Mouse (Mus musculus): ENCODE results near the gene Fars2. TPM values are rescaled to one million over a fixed set of nuclear protein-coding genes. Genes with fewer than 3 reads are reported as not detected.

Gene Fars2
- polyA plus RNA-seq, 1 experiment from 2014 or later, result 32.5 TPM

DNA sequence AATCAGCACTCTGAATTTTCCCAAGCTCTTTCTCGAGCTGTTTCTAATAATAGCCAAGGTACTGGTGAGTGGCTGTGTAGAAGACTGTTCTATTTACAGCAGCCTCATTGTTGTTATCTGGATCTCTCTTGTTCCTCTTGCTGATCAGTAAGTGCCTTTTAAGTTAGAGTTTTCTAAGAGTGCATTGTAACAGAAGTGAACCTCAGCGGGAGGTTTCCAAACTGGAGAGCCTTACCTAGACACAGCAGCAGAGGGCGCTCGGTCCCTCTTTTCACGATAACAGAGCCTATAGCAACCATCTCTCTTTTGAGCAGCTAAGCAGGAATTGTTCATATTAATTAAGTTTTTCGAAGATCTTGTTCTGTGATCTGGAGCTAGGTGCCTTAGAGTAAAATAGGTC is 164.8 kb downstream of the Fars2 start:
- Histone ChIP-seq H3K4me3 (ENCODE audit: low read depth, low read length) (no peak overlapping the region), H3K9me3 (ENCODE audit: control insufficient read depth, low read length) (no peaks in the 10 kb centered on the region), H3K9ac (ENCODE audit: low read depth, low read length) (no peak overlapping the region), H3K36me3 (ENCODE audit: control insufficient read depth, insufficient read depth, low read length) (no peaks in the 10 kb centered on the region), H3K4me2 (ENCODE audit: low read depth, low read length) (no peak overlapping the region), H3K4me1 (ENCODE audit: control insufficient read depth, insufficient read depth, low read length) (peaks cover 9% of the 10 kb centered on the region; the same call in 1 of the 2 replicates), H3K27ac (replicated peaks; ENCODE audit: low read depth, low read length) (no peak overlapping the region), H3K27me3 (replicated peaks; ENCODE audit: control insufficient read depth, insufficient read depth, low read length) (no peaks in the 10 kb centered on the region)
- DNase-seq (ENCODE audit: low spot score), result peak; percentile 84
- ATAC-seq (ENCODE audit: low read depth), result no peak; the same call in 1 of the 2 replicates
- 3% methylated on average over 6 of the region's 6 CpGs for WGBS

DNA sequence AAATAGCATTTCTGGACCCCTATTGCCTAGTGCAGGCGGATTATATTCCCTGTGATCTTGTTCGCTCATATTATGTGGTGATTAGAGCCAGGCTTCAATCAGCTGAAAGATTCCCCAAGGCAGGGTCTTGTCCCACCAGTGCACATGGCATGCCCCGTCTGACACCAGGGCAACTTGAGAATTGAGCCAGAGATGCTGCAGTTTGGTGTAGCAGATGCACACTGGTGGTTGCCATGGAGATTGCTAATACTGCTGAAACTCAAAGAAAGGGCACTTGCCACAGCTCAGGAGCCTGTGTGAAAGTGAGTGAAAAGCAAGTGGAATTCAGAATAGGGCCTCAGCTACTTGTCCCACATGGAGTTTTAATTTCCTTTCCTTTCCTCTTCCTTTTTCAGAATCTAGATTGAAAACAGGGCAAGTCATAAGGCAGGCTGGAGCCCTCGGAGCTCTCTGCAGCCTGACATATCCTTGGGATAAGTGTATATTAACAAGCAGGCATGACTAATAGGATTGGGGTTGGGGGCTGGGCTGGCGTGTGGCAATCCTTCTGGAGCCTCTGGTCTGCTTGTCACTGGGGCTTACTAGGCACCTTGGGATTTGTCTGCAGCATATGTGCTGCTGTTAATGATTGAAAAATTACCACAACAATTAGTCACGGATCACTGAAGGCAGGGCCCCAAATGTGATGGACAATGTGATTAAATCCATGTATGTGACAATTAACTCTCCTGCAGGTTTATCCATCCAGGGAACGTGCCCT is 165.8 kb downstream of the Fars2 start:
- Histone ChIP-seq H3K36me3 (ENCODE audit: control insufficient read depth, insufficient read depth, low read length) (no peaks in the 10 kb centered on the region), H3K4me2 (ENCODE audit: low read depth, low read length) (no peak overlapping the region), H3K4me1 (ENCODE audit: control insufficient read depth, insufficient read depth, low read length) (peaks cover 9% of the 10 kb centered on the region; the same call in 1 of the 2 replicates), H3K27me3 (replicated peaks; ENCODE audit: control insufficient read depth, insufficient read depth, low read length) (no peaks in the 10 kb centered on the region), H3K9me3 (ENCODE audit: control insufficient read depth, low read length) (no peaks in the 10 kb centered on the region), H3K4me3 (ENCODE audit: low read depth, low read length) (no peak overlapping the region), H3K27ac (replicated peaks; ENCODE audit: low read depth, low read length) (no peak overlapping the region), H3K9ac (ENCODE audit: low read depth, low read length) (no peak overlapping the region)
- WGBS, result 21% methylated on average over 7 of the region's 7 CpGs
- peak; percentile 82 for DNase-seq (ENCODE audit: low spot score)
- ATAC-seq (ENCODE audit: low read depth), result peak; percentile 92

DNA sequence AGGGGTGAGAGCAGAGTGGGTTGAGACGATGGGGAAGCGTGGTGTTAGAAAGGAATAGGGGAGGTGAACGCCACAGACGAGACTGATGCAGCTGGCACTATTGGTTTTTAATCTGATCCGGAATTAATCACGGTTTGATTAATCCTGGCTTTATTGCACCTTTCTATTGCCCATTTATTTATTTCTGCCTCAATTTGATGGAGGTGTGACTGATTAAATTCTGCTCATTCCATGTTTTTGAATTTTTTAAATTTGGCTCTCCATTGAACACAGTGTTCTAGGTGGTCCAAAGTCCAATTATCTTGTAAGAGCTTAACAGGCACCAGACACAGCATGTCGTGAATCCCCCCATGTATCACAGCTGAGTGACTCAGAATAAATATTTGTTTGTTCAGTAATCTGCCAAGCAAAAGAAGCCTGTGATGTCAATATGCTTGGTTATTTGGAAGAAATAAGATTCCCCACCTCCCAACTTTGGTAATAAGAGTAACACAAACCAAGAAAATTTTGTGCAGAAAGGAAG is 166.4 kb downstream of the Fars2 start:
- no peak overlapping the region for H3K9ac ChIP-seq (ENCODE audit: low read depth, low read length)
- H3K27me3 ChIP-seq (replicated peaks; ENCODE audit: control insufficient read depth, insufficient read depth, low read length), result no peaks in the 10 kb centered on the region
- no peak overlapping the region for H3K4me3 ChIP-seq (ENCODE audit: low read depth, low read length)
- no peak overlapping the region for H3K4me2 ChIP-seq (ENCODE audit: low read depth, low read length)
- no peak for DNase-seq (ENCODE audit: low spot score)
- no peaks in the 10 kb centered on the region for H3K9me3 ChIP-seq (ENCODE audit: control insufficient read depth, low read length)
- WGBS, result 37% methylated on average over 7 of the region's 7 CpGs
- peaks cover 9% of the 10 kb centered on the region; the same call in 1 of the 2 replicates for H3K4me1 ChIP-seq (ENCODE audit: control insufficient read depth, insufficient read depth, low read length)
- no peak overlapping the region for H3K27ac ChIP-seq (replicated peaks; ENCODE audit: low read depth, low read length)
- ATAC-seq (ENCODE audit: low read depth), result peak; percentile 73
- H3K36me3 ChIP-seq (ENCODE audit: control insufficient read depth, insufficient read depth, low read length), result no peaks in the 10 kb centered on the region

DNA sequence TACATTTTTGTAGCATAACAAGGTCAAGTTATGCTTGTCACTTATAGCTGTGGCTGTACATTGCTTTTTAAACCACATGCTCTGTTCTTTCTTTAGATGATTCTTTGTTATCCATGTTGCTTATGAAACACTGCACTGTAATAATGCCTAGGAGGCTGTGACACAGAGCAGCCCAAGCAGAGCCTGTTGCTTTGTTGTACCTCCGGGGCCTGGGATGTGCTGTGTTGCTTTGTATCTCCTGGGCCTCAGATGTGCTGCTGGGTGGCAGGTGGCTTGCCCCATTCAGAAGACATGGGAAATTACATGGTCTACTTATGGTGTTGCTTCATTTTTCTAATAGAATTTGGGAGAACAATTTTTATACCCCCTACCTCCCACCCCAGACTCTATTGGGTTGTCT is 166.9 kb downstream of the Fars2 start:
- ATAC-seq (ENCODE audit: low read depth), result no peak
- H3K9ac ChIP-seq (ENCODE audit: low read depth, low read length), result no peak overlapping the region

DNA sequence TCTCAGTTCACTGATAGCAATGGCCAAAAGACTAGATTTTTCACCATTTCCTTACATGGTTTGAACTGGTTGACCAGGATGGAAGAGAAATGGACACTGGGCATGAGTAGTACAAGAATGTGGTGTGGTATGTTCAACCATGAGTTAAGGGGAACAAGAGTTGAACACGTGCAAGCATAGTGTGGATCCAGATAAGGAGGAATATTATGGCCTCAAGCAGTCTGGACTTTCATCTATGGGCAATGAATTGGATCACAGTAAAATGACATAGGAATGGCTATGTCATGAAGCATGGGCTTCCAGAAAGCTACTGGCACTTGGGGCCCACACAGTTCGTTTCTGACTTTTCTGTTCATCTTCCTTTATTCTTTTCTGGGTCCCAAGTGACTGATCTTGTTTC is 168.0 kb downstream of the Fars2 start:
- Histone ChIP-seq H3K9me3 (ENCODE audit: control insufficient read depth, low read length) (no peaks in the 10 kb centered on the region), H3K27me3 (replicated peaks; ENCODE audit: control insufficient read depth, insufficient read depth, low read length) (no peaks in the 10 kb centered on the region), H3K4me3 (ENCODE audit: low read depth, low read length) (no peak overlapping the region), H3K4me2 (ENCODE audit: low read depth, low read length) (no peak overlapping the region), H3K27ac (replicated peaks; ENCODE audit: low read depth, low read length) (no peak overlapping the region), H3K4me1 (ENCODE audit: control insufficient read depth, insufficient read depth, low read length) (peaks cover 9% of the 10 kb centered on the region; the same call in 1 of the 2 replicates), H3K36me3 (ENCODE audit: control insufficient read depth, insufficient read depth, low read length) (no peaks in the 10 kb centered on the region), H3K9ac (ENCODE audit: low read depth, low read length) (no peak overlapping the region)
- no peak for ATAC-seq (ENCODE audit: low read depth)
- DNase-seq (ENCODE audit: low spot score), result no peak
- 85% methylated on average over 2 of the region's 2 CpGs for WGBS

More for the DNA sequence above, 166.9 kb downstream of the Fars2 start:
- Histone ChIP-seq H3K4me1 (ENCODE audit: control insufficient read depth, insufficient read depth, low read length) (peaks cover 9% of the 10 kb centered on the region; the same call in 1 of the 2 replicates), H3K9me3 (ENCODE audit: control insufficient read depth, low read length) (no peaks in the 10 kb centered on the region), H3K36me3 (ENCODE audit: control insufficient read depth, insufficient read depth, low read length) (no peaks in the 10 kb centered on the region), H3K4me3 (ENCODE audit: low read depth, low read length) (no peak overlapping the region), H3K27ac (replicated peaks; ENCODE audit: low read depth, low read length) (no peak overlapping the region), H3K4me2 (ENCODE audit: low read depth, low read length) (no peak overlapping the region), H3K27me3 (replicated peaks; ENCODE audit: control insufficient read depth, insufficient read depth, low read length) (no peaks in the 10 kb centered on the region)
- no peak for DNase-seq (ENCODE audit: low spot score)
- WGBS, result 62% methylated on average over 1 of the region's 1 CpGs

DNA sequence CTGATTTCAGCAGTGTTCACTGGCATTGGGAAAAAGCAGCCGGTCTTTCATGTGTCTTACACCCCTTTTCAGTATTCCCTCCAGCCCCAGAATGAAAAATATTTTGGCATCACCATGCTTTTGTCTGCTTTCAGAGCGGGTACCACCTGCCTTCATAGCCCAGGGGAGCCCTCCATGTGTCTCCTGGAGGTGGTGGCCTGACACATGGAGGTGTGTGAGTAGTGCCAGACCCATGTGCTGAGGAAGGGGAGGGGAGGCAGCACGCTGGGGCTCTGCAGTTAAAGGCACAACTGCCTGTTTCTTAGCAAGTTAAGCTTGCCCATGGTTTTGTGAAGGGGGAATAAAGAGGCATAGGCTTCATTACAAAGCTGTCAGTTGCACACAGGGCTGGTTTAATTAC is 176.3 kb downstream of the Fars2 start:
- H3K4me1 ChIP-seq (ENCODE audit: control insufficient read depth, insufficient read depth, low read length), result peaks cover 26% of the 10 kb centered on the region
- H3K27ac ChIP-seq (replicated peaks; ENCODE audit: low read depth, low read length), result no peak overlapping the region
- no peak overlapping the region for H3K4me2 ChIP-seq (ENCODE audit: low read depth, low read length)
- ATAC-seq (ENCODE audit: low read depth) (no peak), DNase-seq (ENCODE audit: low spot score) (no peak)
- H3K36me3 ChIP-seq (ENCODE audit: control insufficient read depth, insufficient read depth, low read length), result no peaks in the 10 kb centered on the region
- no peaks in the 10 kb centered on the region for H3K27me3 ChIP-seq (replicated peaks; ENCODE audit: control insufficient read depth, insufficient read depth, low read length)
- 58% methylated on average over 3 of the region's 3 CpGs for whole genome bisulfite sequencing
- no peaks in the 10 kb centered on the region for H3K9me3 ChIP-seq (ENCODE audit: control insufficient read depth, low read length)
- H3K4me3 ChIP-seq (ENCODE audit: low read depth, low read length), result no peak overlapping the region
- H3K9ac ChIP-seq (ENCODE audit: low read depth, low read length), result no peak overlapping the region

DNA sequence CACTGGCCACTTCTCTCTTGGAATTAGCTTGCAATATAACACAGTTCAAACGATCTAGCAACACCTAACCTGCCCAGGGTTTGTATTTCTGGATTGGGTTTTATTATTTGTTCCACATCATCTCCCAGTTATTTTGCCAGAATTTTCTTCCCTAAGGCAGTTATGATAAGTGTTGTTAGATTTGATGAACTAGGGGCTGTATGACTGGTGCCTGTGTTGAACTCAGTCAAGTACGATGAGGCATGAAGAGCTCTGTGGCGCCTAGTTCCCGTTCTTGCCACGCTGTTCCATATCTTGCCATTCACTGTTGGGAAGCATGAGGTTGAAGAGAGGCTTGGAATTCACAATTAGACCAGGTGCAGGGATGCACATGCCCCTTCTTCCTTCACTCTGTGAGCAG is 177.3 kb downstream of the Fars2 start:
- Histone ChIP-seq H3K4me1 (ENCODE audit: control insufficient read depth, insufficient read depth, low read length) (peaks cover 28% of the 10 kb centered on the region), H3K36me3 (ENCODE audit: control insufficient read depth, insufficient read depth, low read length) (no peaks in the 10 kb centered on the region), H3K27me3 (replicated peaks; ENCODE audit: control insufficient read depth, insufficient read depth, low read length) (no peaks in the 10 kb centered on the region), H3K9ac (ENCODE audit: low read depth, low read length) (no peak overlapping the region), H3K27ac (replicated peaks; ENCODE audit: low read depth, low read length) (no peak overlapping the region), H3K4me3 (ENCODE audit: low read depth, low read length) (no peak overlapping the region), H3K9me3 (ENCODE audit: control insufficient read depth, low read length) (no peaks in the 10 kb centered on the region), H3K4me2 (ENCODE audit: low read depth, low read length) (no peak overlapping the region)
- no peak for ATAC-seq (ENCODE audit: low read depth)
- 83% methylated on average over 5 of the region's 5 CpGs for WGBS
- no peak for DNase-seq (ENCODE audit: low spot score)

DNA sequence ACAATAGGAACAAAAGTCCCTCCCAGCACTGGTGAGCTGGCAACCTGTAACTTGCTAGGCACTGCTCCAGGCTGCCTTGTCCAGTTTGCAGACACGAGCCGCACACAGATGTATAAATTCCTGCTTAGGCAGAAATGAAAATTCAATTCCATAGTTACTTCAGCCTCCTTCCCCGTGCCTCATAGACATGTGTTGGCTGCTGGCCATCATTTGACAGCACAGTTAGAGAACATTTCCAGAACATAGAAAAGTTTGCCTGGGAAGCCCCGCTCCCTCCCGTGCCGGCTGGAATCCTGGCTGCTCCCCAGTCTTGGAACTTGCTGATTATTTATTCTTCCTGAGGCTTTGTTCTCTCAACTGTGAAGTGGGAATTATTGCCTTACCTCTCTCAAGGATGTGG is 178.6 kb downstream of the Fars2 start:
- Histone ChIP-seq H3K27ac (replicated peaks; ENCODE audit: low read depth, low read length) (peak overlapping the region; percentile 76), H3K4me1 (ENCODE audit: control insufficient read depth, insufficient read depth, low read length) (peaks cover 28% of the 10 kb centered on the region), H3K4me2 (ENCODE audit: low read depth, low read length) (0 out of 2 replicates have a peak overlapping the region, but pooled peaks have one; percentile 15), H3K27me3 (replicated peaks; ENCODE audit: control insufficient read depth, insufficient read depth, low read length) (no peaks in the 10 kb centered on the region), H3K9me3 (ENCODE audit: control insufficient read depth, low read length) (no peaks in the 10 kb centered on the region), H3K9ac (ENCODE audit: low read depth, low read length) (no peak overlapping the region), H3K4me3 (ENCODE audit: low read depth, low read length) (no peak overlapping the region), H3K36me3 (ENCODE audit: control insufficient read depth, insufficient read depth, low read length) (no peaks in the 10 kb centered on the region)
- peak; percentile 87 for ATAC-seq (ENCODE audit: low read depth)
- WGBS, result 7% methylated on average over 6 of the region's 6 CpGs
- DNase-seq (ENCODE audit: low spot score), result peak; percentile 94

DNA sequence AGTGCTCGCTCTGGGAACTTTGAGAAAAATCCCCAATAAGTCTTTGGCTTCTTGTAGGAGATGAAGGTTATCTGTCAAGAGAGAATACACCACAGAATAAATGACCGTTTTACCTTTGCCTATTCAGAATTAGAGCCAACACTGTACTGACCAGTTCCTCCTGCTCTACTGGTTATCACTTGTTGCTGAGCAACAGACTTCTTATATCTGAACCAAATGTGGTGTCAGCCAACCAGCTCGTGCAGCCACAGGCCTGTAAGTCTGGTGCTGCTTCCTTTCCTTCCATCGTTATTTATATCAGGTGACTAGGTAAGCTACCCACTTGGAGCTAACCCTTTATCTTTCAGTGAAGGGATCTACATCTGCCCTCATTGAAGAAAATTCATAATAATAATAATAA is 179.4 kb downstream of the Fars2 start:
- Histone ChIP-seq H3K27ac (replicated peaks; ENCODE audit: low read depth, low read length) (peak overlapping the region; percentile 76), H3K4me3 (ENCODE audit: low read depth, low read length) (no peak overlapping the region), H3K9me3 (ENCODE audit: control insufficient read depth, low read length) (no peaks in the 10 kb centered on the region), H3K27me3 (replicated peaks; ENCODE audit: control insufficient read depth, insufficient read depth, low read length) (no peaks in the 10 kb centered on the region), H3K9ac (ENCODE audit: low read depth, low read length) (no peak overlapping the region), H3K4me2 (ENCODE audit: low read depth, low read length) (no peak overlapping the region), H3K36me3 (ENCODE audit: control insufficient read depth, insufficient read depth, low read length) (no peaks in the 10 kb centered on the region), H3K4me1 (ENCODE audit: control insufficient read depth, insufficient read depth, low read length) (peaks cover 28% of the 10 kb centered on the region)
- DNase-seq (ENCODE audit: low spot score) (no peak), ATAC-seq (ENCODE audit: low read depth) (no peak)
- 56% methylated on average over 4 of the region's 4 CpGs for WGBS

Data from embryonic facial prominence, embryonic 14.5 days (tissue).